Mouse (Mus musculus) adrenal gland, adult 2 months (tissue): ENCODE measurements around the gene Agap1. TPM values are rescaled to one million over a fixed set of nuclear protein-coding genes. Genes with fewer than 3 reads are reported as not detected.

Experiments used
- DNase-seq: peaks from one replicate; pipeline ENCODE4 v3.0.0; 2021
- long read RNA-seq: library from polyadenylated mRNA; stranded (forward); transcript quantifications from one replicate; pipeline ENCODE4 v2.0.0, GENCODE M21; 2021
- polyA plus RNA-seq: library from polyadenylated mRNA; depleted of rRNA; stranded (reverse); fragments of >200 nt; gene quantifications from 2 replicates; pipeline ENCODE4 v1.2.3, GENCODE M21; 2012; rRNA removed
- total RNA-seq, 2 experiments: library from RNA; stranded (reverse); gene quantifications; 2 replicates each; pipeline ENCODE4 v1.2.3; 2021

Gene Agap1
- total RNA-seq: 10 to 100 TPM; 46.2 to 61.6 TPM
- 11.3 and 15.5 TPM in 2 replicates for polyA plus RNA-seq
- long read RNA-seq, full-length matches to known transcripts: 9 of 21 reads
- long read RNA-seq, partial matches to known transcripts: 1 of 21 reads
- long read RNA-seq, other reads (novel, unspliced or antisense): 11 of 21 reads

DNA sequence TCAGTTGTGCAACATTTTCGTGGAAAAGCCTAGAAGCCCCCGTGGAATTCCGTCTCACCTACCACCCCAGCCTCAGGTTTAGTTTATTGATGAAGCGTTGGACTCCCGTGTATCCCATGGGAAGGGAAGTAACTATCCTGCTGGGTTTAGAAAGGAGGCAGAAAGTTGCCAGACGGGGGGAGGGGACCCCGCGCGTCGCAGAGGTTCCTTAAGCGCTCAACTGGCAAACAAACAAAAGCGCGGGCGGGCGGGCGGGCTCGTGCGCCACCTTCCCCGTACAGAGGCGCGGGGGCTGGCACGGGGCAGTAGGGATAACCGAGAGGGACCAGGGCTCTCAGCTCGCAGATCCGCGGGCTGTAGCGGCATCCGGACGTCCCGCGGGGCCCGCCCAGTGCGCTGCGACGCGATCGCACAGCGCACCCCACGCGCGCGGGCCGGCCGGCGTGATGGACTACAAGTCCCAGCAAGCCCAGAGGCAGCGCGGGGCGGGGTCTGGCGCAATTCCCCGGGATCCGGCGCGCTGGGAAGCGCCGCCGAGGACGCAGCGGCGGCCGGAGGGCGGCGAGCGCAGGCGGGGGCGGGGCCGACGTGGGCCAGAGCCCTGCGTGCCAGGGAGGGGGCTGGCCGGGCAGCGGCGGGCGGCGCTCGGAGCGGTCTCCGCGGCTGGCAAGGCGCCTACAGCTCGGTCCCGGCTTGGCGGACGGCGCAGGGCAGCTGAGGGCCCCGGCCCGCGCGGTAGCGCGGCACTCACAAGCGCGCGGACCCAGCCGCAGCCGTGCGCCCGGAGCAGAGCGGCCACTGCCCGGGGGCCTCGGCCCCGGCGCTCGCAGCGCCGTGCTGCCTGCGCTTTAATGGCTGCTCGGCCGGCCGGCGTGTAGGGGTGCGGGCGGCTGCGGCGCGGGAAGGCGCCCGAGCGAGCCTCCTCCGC, at the start of gene Agap1:
Agap1 (plus strand) TSS at position 611 of the 928 bp plus-strand sequence.
- DNase-seq: peak; percentile 98

DNA sequence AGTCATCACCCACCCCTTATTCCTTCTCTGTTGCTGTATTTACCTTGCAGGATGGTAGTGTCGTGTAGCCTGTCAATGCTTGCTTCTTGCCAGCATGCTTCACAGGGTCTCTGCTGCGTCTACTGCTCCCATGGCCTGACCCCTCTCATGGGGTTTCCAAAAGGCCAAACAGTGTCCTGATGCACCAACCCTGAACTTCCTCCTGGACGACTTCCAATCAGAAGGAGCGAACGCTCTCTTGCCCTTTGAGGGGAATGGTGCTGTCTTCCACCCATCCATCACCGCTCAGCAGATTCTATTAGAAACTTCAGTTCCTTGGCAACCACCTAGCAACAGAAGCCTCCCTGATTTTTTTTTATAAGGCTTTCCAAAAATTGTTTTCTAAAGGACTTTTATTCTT, 48.6 kb upstream of the Agap1 start:
- no peak for DNase-seq

DNA sequence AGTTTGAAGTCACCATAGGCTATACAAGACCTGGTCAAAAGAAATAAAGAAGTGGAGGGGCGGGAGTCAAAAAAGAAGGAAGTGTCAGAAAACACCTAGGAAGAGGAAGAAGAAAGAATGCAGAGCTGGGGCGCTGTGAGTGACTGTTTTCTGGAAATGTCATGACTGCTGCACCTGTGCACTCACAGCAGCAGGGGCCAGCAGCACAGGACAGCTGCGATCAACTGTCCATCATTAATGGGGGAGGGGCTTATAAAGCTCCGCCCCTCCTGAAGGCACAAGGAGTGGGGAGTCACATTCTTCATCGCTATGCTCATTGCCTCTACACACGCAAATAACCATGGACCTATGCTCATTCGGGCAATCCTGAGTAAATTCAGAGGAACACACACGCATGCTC, 46.6 kb upstream of the Agap1 start:
- no peak for DNase-seq

DNA sequence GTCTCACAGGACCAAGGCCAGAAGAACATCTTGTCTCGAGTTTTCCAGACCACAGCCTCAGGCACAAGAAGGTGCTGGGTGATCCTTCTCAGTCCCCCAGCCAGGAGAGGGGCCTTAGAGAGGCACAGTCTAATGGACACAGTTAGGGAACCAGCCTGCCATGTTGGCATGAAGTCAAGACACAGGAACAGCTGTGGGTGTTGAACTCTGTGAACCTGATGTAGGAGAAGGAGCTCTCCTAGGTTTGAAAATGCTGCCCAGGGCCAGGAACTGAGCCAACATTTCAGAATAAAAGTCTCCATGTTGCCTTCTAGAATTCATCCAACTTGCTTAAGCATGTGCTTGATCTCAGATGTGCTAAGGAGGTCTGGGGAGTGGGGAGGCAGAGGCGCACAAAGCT, 41.5 kb upstream of the Agap1 start:
- DNase-seq: no peak

DNA sequence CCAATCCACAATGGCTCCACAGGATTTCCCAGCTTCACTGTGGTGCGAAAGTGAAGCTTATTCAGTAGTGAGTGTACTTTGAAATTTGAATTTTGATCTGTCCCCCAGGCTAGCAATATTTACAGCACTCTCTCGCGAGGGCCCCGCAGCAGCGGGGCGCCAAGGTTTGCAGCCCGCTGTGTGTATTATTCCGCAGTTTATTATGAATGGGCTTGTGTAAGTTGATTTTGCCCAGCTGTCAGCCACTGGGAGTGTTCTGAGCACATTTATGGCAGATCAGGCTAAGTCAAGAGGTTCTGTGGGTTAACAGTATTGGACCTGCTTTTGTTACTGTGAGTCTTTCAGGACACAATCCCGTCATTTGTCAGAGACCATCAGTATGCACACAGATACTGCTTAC, 40.0 kb upstream of the Agap1 start:
- no peak for DNase-seq

DNA sequence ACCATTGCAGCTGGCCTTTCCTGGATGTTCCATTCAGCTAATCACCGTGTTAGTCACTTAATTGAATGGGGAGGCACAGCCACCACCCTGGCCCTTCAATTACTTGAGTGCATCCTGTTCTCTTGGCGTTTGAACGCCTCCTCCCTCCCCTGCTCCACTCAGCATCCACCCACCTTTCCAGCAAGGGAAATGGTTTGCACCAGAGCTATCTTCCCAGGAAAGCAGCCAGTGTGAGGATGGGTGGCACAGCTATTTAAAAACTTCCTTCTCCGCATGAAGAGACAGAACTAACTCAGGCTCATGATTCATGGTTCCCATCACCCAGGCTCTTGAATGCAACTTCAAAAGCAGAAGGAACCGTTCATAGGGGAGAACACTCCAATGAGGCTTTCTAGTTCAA, 37.7 kb upstream of the Agap1 start:
- DNase-seq: no peak

DNA sequence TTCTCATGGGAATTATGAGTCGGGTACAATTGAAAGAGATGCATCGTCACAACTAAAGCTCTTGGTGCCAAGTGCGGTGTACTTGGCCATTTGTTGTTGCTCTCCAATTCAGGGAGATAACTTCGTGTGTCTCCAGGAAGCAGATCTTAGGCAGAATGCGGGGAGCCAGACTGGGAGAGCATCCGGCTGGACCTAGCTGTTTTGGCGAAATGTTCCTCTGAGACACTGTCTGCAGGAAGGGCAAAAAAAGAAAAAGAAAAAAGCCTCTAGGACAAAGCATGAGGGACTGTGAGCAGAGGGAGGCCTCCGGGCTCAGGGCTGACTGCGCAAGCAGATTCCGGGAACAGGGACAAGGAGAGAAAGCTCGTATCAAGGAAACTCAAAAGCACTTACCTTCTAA, 34.0 kb upstream of the Agap1 start:
- no peak for DNase-seq

DNA sequence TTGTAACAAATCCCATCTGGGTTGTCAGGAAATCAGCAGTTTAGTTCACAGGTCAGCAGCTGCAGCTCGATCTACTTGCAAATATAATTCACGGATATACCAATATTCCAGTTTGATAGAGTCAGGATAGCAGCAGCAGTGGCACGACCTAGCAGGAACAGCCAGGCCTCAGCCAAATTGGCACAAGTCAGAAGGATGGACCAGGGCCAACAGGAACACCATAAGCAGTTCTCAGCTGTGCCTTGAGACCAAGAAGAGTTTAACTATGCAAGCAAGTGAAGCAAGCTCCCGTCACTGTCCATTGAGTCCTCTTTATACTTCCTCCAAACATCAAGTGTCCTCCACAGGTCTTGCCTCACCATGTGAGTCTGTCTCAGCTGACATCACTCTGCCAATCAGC, 33.2 kb upstream of the Agap1 start:
- DNase-seq: peak; percentile 58

DNA sequence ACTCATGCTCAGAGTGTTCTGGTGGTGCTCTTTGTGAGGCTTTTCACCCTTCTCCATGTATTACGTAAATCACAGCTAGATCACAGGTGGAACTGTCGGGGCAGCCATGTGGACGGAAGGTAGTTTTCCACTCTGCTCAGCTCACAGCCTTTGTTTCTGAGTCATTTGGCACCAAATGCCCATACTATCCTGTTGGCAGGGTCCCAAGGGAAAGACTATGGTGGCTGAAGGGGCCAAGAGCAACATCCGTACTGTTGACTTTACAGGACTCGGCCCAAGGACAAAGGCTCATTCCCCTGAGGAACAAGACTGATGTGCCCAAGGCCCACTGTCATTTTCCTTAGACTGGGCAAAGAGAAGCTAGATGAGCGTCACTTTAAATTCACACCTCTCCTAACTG, 30.0 kb upstream of the Agap1 start:
- peak; percentile 77 for DNase-seq

DNA sequence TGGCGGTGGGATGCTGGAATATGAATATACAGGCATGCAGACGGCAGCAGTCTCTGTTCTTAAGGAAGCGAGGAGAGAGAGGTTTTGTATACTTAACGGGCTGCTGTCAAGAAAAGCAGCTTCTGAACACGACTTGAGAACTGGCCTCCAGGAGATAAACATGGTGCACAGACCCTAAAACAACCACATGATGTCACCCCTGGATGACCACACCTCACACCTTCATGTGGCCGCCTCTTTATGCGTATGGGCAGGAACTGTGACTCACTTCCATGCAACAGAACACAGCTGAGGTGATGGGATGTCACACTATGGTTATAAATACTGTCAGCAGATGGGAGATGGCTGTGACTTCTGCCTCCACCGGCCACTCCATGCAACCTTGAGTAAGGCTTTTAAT, 28.5 kb upstream of the Agap1 start:
- DNase-seq: no peak

DNA sequence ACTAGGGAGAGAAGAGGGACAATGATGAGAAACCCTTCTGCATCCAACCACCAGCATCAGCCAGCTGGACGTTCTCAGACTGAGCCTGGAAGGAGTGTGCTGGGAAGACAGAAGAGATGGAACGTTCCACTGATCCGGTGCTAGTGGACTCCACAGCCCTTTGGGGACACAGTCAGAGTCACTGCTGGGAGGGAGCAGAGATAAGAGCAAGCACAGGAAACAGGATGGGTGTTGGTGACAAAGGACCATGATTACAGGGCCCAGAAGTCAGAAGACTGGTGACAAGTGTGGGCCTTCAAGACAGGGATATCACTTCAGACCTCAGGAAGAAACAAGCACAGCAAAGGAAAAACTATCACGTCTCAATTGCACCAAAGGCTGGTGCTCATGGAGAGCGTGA, 25.9 kb upstream of the Agap1 start:
- no peak for DNase-seq

DNA sequence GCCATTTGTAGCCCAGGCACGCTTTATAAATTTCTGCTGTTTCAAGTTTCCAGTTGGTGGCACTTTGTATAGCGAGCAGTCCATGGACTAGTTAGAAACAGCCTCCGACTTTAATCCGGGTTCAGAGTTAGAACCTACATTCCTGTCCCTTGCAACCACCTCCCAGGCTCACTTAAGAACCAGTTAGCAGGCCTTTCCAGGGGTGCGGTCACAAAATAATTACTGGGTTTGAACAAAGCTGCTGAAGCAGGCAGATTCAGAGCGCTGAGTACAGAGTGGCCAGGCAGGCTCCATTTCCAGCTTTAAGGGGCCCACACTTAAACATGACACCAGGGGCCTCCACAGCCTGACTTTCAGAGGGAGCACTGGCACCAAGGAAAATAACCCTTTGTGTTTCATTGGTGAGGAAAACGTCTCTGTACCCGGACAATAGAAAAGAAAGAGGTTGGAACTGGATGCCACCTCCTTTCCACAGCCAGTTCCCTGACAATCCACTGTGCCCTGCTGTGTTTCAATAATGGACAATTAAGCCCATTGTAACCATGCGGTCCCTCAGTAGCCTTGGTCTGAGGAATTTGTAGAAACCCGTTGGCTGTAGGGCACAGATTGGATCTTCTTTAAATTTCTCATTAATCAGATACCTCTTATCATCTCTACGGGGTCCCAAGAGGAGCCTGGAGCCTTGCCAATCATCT, 24.5 kb upstream of the Agap1 start:
- no peak for DNase-seq

DNA sequence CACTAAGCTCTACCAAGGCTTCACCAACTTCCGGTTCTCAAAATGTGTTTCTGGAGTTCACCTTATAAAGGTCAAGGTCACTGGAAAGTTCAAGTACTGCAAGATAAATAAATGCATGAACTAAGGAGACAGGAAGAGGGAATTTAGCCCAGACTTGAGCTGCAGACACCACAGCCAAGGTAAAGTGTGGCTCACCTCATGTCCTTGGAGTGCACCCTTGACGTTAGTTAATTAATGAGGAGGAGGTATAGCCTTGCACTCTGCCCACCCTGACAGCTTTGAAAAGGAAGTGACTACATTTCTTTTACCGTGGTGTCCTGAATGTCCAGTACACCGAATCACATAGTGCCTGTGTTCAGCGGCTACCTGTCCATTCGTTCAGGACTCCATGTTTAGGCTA, 15.3 kb upstream of the Agap1 start:
- peak; percentile 53 for DNase-seq

DNA sequence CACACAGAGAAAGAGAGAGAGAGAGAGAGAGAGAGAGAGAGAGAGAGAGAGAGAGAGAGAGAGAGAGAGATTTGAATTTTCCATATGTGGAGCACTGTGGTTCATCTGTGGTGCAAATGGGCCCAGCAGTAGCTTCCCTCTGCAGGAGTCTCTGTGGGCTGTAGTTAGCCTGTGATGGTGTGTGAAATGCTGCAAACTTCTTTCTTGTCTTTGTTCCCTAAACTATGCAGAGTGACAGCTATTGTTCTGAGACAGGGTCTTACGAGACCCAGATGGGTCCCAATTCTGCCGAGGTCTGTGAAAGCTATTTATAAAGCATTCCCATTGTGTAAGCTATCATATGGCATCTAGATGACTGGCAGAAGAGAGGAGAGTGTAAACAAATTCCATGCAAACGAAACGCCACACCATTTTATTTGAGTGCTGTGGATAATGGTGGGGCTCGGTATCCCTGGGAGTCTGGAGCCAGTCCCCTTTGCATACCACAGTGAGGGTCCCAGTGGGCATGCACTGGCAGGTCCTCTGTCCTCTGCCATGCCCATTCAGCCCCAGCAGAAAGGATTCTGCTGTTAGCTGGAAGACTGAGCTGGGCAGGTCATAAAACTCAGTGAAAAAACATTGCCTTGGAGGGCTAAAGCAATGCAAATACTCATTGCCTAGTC, 13.2 kb upstream of the Agap1 start:
- no peak for DNase-seq

DNA sequence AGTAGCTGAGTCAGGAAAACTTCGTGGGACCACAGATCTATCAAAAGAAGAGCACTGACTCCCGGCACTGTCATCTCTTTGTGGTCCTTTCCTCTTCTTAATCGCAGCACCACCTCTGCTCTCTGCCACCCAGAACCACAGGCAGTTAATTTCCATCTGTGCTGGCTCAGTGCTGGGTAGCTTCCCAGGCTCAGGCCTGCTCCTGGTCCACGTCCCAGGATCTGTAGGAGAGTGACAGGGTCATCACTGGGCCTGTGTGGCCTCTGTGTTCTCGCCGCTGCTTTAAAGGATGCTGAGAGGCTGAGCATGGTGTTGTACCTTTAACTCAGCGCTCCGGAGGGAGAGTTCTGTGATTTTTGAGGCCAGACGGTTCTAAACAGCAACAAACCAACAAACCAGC, 11.1 kb upstream of the Agap1 start:
- no peak for DNase-seq

DNA sequence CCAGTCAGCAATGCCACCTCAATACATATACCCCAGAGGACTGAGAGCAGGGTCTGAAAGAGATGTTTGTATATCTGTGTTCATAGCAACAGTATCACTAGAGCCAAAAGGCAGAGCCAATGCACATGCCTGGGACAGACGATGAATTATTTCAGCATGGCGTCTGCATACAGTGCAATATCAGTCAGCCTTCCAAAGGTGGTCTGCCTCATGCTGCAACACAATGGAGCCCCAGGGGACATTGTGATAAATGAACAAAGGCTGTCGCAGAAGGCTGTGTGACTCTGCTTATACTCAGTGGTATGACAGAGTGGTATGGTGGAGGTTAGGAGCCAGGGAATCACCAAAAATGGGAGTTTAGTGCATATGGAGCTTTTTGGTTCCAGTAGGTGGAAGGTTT, 10.6 kb upstream of the Agap1 start:
- DNase-seq: no peak

DNA sequence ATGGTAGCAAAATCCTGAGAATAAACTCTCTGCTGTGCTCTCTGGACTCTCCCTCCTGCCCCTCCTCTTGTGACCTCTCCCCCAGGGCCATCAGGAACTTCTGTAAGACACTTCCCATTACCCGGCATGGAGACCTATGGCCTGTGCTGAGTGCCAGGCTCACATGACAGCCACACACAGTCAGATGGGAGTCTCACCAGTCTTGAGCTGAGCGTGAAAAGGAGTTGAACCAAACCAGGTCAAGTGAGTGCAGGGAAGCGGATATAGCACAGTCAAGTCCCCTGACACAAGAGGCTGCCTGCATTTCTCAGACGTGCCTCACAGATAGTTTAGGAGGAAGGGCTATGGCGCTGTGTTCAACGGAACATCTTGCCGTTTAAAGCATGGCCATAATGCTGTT, 4.5 kb upstream of the Agap1 start:
- no peak for DNase-seq

DNA sequence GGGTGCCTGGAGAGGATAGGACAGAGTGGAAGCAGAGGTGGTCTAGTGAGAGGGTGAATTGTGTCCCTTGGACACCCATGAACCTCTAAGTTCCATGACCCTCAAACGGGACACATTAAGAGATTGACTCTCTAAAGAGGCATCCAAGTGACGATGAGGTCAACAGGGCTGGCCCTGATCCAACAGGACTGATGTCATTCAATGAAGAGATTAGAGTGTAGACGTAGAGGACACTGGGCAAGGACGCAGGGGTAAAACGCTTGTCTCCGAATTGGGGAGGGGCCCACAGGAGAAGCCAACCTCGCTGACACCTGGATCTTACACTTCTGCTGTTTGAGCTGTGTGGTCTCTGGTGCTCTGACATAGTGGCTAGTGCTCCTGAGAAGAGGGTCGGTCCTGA, 2.5 kb upstream of the Agap1 start:
- DNase-seq: peak; percentile 85

DNA sequence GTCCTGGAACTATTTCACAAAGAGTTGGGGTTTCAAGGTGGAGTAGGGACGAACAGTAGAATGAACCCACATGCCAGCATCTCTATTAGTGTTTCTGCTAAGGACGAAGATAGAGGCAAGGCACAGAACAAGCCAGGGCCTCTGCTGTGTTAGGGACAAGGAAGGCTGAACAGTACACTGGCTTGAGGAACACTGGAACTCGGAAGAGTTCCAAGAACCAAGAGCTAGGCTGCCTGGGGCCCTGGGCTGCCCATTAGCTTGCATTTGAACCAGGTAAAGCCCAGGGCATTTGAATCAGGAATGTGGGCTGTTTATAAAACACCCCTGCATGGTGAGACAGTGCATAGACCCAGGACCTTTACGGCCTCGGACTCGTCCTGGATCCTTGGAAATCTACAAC, 940 bp upstream of the Agap1 start:
- no peak for DNase-seq

DNA sequence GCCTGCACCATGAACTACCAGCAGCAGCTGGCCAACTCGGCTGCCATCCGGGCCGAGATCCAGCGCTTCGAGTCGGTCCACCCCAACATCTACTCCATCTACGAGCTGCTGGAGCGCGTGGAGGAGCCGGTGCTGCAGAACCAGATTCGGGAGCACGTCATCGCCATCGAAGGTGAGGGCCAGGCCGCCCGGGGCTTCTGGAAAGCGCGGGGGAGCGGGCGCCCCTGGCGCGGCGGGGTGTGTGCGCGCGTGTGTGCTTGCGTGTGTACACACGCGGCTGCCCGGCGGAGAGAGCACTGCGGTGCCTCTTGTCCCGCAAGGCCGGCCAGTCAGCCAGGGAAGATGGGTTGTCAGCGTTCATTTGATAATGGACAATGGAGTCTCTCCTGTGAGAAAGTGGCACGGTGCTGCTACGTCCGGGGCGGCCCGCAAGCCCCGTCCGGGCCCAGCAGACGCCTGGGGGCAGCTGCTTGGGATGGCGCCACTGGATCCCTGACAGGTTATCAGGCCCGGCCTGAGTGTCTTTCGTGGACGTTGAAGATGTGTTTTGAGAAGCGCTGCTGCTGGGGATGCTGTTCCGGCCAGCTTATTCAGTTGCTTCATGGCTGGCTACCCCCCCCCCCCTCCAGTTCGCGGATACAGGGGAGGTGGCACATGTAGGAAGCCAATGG, 950 bp downstream of the Agap1 start:
- DNase-seq: peak; percentile 76

DNA sequence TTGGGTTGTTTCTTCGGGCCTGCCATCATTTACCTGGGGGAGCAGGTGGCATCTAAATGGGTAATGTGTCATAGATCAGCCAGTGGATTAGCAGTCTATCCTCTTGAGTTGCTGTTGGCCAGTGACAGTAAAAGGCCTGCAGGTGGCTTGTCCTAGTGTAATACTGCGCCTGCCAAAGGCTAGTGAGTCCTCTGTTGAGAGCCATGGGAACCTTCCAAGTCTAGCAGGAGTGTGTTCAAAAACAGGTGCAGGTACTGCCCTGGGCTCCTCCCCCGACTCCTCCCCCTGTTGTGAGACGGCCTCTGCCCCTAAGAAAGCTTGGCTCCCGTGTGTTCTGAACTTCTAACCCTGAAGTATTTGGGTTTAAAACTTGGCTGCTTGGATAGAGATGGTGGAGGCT, 1.9 kb downstream of the Agap1 start:
- no peak for DNase-seq
